Mouse (Mus musculus) bone marrow, adult 2 months (tissue): ENCODE data around the gene Chil5.
"Not testable (repeated sequence)": the region's sequence is repeated elsewhere in the genome, so short reads cannot be mapped to it uniquely, and the experiment has no call there.

Experiments
- CTCF ChIP-seq: fragments of 200-500 bp; IDR thresholded peaks from 2 replicates; pipeline ENCODE4 v1.5.1; 2011; ENCODE audit warnings: low read length, control low read depth; ENCODE audit not compliant: control insufficient read depth, insufficient read depth
- POLR2A ChIP-seq: fragments of 200-500 bp; IDR thresholded peaks from 2 replicates; pipeline ENCODE4 v1.6.1; 2011; ENCODE audit warnings: low read depth, mild to moderate bottlenecking, control low read depth, low read length, borderline replicate concordance; ENCODE audit not compliant: control insufficient read depth

DNA sequence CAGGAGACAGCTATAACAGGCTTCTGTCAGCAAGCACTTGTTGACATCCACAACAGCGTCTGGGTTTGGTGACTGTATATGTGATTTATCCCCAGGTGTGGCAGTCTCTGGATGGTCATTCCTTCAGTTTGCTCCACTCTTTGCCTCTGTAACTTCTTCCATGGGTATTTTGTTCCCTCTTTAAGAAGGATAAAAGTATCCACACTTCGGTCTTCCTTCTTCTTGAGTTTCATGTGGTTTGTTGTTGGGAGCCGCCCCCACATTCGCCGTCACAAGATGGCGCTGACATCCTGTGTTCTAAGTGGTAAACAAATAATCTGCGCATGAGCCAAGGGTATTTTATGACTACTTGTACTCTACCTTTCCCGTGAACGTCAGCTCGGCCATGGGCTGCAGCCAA lies 29.3 kb downstream of the Chil5 start:
- TF ChIP-seq POLR2A, CTCF: not testable (repeated sequence)
